ENCODE assay signal across 23 mouse cellular contexts in the genomic region with DNA sequence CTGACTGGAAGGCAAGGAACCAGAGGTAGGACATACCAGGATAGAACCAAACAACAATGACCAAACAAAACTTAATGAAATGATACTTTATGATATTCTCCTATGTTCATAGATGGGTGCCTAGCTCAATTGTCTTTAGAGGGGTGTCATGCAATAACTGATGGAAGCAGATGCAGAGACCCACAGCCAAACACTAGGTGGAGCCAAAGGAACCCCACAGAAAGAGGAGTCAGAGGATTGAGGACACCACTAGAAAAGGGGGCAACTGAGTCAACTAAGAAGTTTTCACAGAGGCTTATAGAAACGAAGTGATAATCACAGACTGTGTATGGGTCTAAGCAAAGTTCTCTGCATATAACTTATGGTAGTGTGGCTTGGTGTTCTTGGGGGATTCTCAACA. TPM values are rescaled to one million over a fixed set of nuclear protein-coding genes. Genes with fewer than 3 reads are reported as not detected.
DNase-seq lines count a peak whose midpoint lies in the region; ATAC-seq and TF ChIP-seq lines count a peak whose summit lies in the region.
"Had no signal": no experiment of that assay in that cellular context is flagged by ENCODE, and none has a peak within 500 bp of the region (broad histone marks: within the 10 kb centered on the region; RNA-seq: fewer than 3 reads in every experiment).

No protein-coding gene starts in this region.

- TF ChIP-seq CTCF in kidney, postnatal 0 days (IDR thresholded peaks at IDR 0.05; ENCODE audit: low read depth) = peak; percentile 31; the same call in 1 of the 2 replicates
- TF ChIP-seq CTCF in bone marrow, adult 2 months (IDR thresholded peaks at IDR 0.05; ENCODE audit: control insufficient read depth, insufficient read depth, low read length) = peak; percentile 20; the same call in 1 of the 2 replicates

- H3K4me1 ChIP-seq in kidney, postnatal 0 days (replicated peaks; ENCODE audit: insufficient read depth, low read length) = no peaks in the 10 kb centered on the region
- no peaks in the 10 kb centered on the region; the same call in 1 of the 2 replicates for H3K4me1 ChIP-seq in bone marrow, adult 2 months (ENCODE audit: control insufficient read depth, insufficient read depth, low read length)
- H3K4me1 ChIP-seq: embryonic facial prominence, embryonic 15.5 days; hindbrain, embryonic 15.5 days; limb, embryonic 15.5 days; midbrain, embryonic 12.5 days; neural tube, embryonic 15.5 days had no signal

- no peaks in the 10 kb centered on the region for H3K36me3 ChIP-seq in kidney, postnatal 0 days (ENCODE audit: insufficient read depth, low read length)
- H3K36me3 ChIP-seq: embryonic facial prominence, embryonic 15.5 days; hindbrain, embryonic 15.5 days; limb, embryonic 15.5 days; midbrain, embryonic 12.5 days; neural tube, embryonic 15.5 days had no signal

- no peaks in the 10 kb centered on the region for H3K9me3 ChIP-seq in kidney, postnatal 0 days (replicated peaks; ENCODE audit: low read length)
- H3K9me3 ChIP-seq: embryonic facial prominence, embryonic 15.5 days; hindbrain, embryonic 15.5 days; limb, embryonic 15.5 days; midbrain, embryonic 12.5 days; neural tube, embryonic 15.5 days had no signal

- H3K27me3 ChIP-seq in kidney, postnatal 0 days (ENCODE audit: insufficient read depth, low read length) = no peaks in the 10 kb centered on the region
- H3K27me3 ChIP-seq: embryonic facial prominence, embryonic 15.5 days; hindbrain, embryonic 15.5 days; limb, embryonic 15.5 days; midbrain, embryonic 12.5 days; neural tube, embryonic 15.5 days had no signal

- no peak overlapping the region for H3K4me3 ChIP-seq in kidney, postnatal 0 days (replicated peaks; ENCODE audit: low read depth, low read length)
- H3K4me3 ChIP-seq in bone marrow, adult 2 months (replicated peaks; ENCODE audit: control insufficient read depth, low read depth, low read length) = no peak overlapping the region
- H3K4me3 ChIP-seq: embryonic facial prominence, embryonic 15.5 days; hindbrain, embryonic 15.5 days; limb, embryonic 15.5 days; midbrain, embryonic 12.5 days; neural tube, embryonic 15.5 days had no signal

- ATAC-seq in kidney, postnatal 0 days (replicated peaks; ENCODE audit: low FRiP score, low read depth) = no peak
- no peak for ATAC-seq in erythroblast, adult 5-6 weeks (replicated peaks; ENCODE audit: low FRiP score, poor library complexity, severe bottlenecking)

- no peak overlapping the region for H3K9ac ChIP-seq in kidney, postnatal 0 days (ENCODE audit: low read depth, low read length)
- H3K9ac ChIP-seq: embryonic facial prominence, embryonic 15.5 days; hindbrain, embryonic 15.5 days; limb, embryonic 15.5 days; midbrain, embryonic 12.5 days; neural tube, embryonic 15.5 days had no signal

- TF ChIP-seq POLR2A in bone marrow, adult 2 months (IDR thresholded peaks at IDR 0.05; ENCODE audit: borderline replicate concordance, control insufficient read depth, low read depth, low read length) = no peak

- no peak overlapping the region for H3K4me2 ChIP-seq in kidney, postnatal 0 days (ENCODE audit: low read length)
- H3K4me2 ChIP-seq: embryonic facial prominence, embryonic 15.5 days; heart, embryonic 11.5 days; hindbrain, embryonic 15.5 days; limb, embryonic 15.5 days; midbrain, embryonic 12.5 days; neural tube, embryonic 15.5 days had no signal

- no peak overlapping the region for H3K27ac ChIP-seq in kidney, postnatal 0 days
- H3K27ac ChIP-seq in bone marrow, adult 2 months (ENCODE audit: control insufficient read depth, insufficient read depth, low read depth, low read length, poor library complexity) = no peak overlapping the region
- H3K27ac ChIP-seq: embryonic facial prominence, embryonic 15.5 days; hindbrain, embryonic 15.5 days; limb, embryonic 15.5 days; midbrain, embryonic 12.5 days; neural tube, embryonic 15.5 days had no signal

- DNase-seq in kidney, postnatal 0 days (ENCODE audit: low spot score) = no peak
- DNase-seq in kidney, adult 18-20 months = no peak
- DNase-seq in CD4-positive, CD25-positive, alpha-beta regulatory T cell, adult 2 months (ENCODE audit: low read depth, low spot score) = peak; percentile 56
- DNase-seq in naive thymus-derived CD4-positive, alpha-beta T cell, adult 2 months (ENCODE audit: low read depth) = peak; percentile 40
- no peak for DNase-seq in embryo, embryonic 11 days
- DNase-seq in gastrocnemius, adult 18-20 months (ENCODE audit: low spot score) = no peak
- DNase-seq: adrenal gland, postnatal 10 days; cerebellum, adult 9-11 months; heart, postnatal 14 days; kidney, adult 11 months; lung, adult 18-20 months; lung, postnatal 36 days had no signal

- WGBS in kidney, postnatal 0 days = 50% methylated on average over 1 of the region's 1 CpGs
- WGBS in bone marrow, adult 2 months = 58% methylated on average over 1 of the region's 1 CpGs

RNA-seq across cellular contexts. Expression of gene Gpr174, which starts 24.5 kb away (rescaled TPM):
- not detected in 2 replicates for polyA plus RNA-seq in kidney, postnatal 0 days (2015; fragmentation: Nextera tagmentation; extraction: Ambion mirVana)
- polyA plus RNA-seq in bone marrow, adult 2 months (2011; ENCODE audit: insufficient read depth, insufficient read length, low replicate concordance, missing spikeins) = 1.2 and 1.7 TPM in 2 replicates
- total RNA-seq in erythroblast, adult 5-6 weeks (2015; ENCODE audit: low replicate concordance) = not detected in 2 replicates
- total RNA-seq in erythroblast, adult 5-6 weeks (2017; ENCODE audit: low replicate concordance) = 0.28 and 0.51 TPM in 2 replicates
- total RNA-seq in gastrocnemius, adult 18-20 months (2021) = not detected
- total RNA-seq: layer of hippocampus, postnatal 10 days; left cerebral cortex, postnatal 14 days had no signal
- polyA plus RNA-seq: forebrain, embryonic 11.5 days; hindbrain, embryonic 15.5 days; neural tube, embryonic 15.5 days had no signal

Comparison
In these comparisons a context has a peak if more than half of its experiments do, and no peak if none do; other contexts are left out.
1. DNase-seq: peak in CD4-positive, CD25-positive, alpha-beta regulatory T cell, adult 2 months (single experiment) and naive thymus-derived CD4-positive, alpha-beta T cell, adult 2 months (single experiment); none in kidney, postnatal 0 days (single experiment), kidney, adult 18-20 months (single experiment), embryo, embryonic 11 days (single experiment) and gastrocnemius, adult 18-20 months (single experiment).